Mouse (Mus musculus): ENCODE measurements around the gene Tbcel.
A peak's percentile ranks its signal among the peaks of the same experiment; 100 is the strongest.

Gene Tbcel

GRCm38 (mm10) chr9:42488071-42488470 lies 19.5 kb downstream of the Tbcel start:
- DNase-seq (ENCODE audit: extremely low read depth, insufficient read length, low spot score), result no peak

DNA sequence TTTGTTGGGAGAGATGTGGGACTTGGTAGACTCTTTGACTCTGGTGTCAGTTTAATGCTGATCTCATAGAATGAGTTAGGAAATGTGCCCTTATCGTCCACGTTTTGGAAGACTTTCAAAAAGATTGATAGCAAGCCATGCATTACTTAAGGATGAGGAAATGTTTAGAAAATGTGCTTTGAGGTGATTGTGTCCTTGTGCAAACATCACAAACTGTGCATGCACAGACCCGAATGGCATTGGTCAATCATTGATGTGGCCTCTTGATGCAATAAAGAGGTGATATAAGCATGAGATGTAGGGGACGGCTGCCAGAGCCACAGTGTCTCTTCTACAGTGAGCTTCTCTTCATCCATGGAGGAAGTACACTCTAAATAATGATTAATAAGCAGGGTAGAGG lies 20.7 kb downstream of the Tbcel start:
- DNase-seq (ENCODE audit: extremely low read depth, insufficient read length, low spot score), result no peak

DNA sequence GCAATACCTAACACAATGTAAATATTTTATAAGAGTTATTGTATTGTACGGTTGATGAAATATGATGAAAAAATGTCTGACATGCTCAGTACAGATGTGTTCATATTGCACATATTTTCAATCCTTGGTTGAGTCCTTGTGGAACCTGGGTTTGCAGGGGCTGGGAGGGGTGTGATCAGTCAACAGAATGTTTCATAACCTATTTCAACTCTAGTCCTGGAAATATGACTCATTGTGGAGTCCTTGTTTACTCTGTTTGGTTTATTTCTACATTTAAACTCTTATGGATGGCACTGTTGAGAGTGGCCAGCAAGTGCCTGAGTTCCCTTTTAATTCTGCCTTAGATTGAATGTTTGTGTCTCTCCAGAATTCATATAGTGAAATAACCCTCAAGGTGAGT lies 22.9 kb downstream of the Tbcel start:
- DNase-seq (ENCODE audit: extremely low read depth, insufficient read length, low spot score), result no peak

GRCm38 (mm10) chr9:42482944-42483343 lies 24.7 kb downstream of the Tbcel start:
- no peak for DNase-seq (ENCODE audit: extremely low read depth, insufficient read length, low spot score)

- DNase-seq (ENCODE audit: extremely low read depth, insufficient read length, low spot score), result no peak
These were observed 31.4 kb downstream of the Tbcel start for GRCm38 (mm10) chr9:42476166-42476565.

- no peak for DNase-seq (ENCODE audit: extremely low read depth, insufficient read length, low spot score)
These were observed 33.4 kb downstream of the Tbcel start for GRCm38 (mm10) chr9:42474244-42474643.

- DNase-seq (ENCODE audit: extremely low read depth, insufficient read length, low spot score), result peak; percentile 84
These were observed 35.5 kb downstream of the Tbcel start for GRCm38 (mm10) chr9:42471921-42472747.

- DNase-seq (ENCODE audit: extremely low read depth, insufficient read length, low spot score), result peak; percentile 29
These were observed 36.4 kb downstream of the Tbcel start for GRCm38 (mm10) chr9:42471214-42471613.

DNA sequence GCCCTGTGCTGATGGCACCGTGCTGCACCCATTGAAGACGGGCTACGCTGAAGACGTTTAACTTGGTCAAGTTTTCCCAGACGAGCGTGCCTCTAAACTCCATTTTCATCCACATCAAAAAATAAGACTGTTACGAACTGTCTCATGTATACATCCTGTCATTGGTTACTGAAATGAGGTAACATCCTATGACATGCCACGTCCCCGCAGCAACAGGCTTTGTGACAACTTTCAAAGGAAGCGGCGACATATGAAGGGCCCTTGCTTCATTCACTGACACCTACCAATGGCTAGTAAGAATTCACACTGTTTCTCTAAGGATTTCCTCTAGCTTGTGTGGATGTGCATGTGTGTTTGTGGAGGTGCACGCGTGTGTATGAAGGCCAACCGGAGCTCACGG lies 38.3 kb downstream of the Tbcel start:
- DNase-seq (ENCODE audit: extremely low read depth, insufficient read length, low spot score), result no peak

DNA sequence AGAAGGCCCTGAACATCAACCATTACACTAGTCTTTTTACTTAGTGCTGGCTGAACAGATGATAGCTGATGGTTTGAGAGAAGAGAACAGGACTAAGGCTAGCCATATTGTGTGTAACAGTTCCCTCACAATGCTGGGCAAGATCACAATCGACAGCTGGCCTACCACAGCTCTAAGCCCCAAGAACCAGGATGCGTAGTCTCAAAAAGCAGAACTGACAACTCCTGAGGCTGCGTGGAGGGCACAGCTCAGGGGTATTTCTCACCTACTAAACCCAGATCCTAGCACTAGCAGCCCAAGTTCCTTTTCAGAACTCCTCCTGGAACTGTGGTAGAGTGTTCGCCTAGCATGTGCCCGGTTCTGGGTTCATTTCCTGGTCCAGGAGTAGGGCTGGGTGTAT lies 39.2 kb downstream of the Tbcel start:
- no peak for DNase-seq (ENCODE audit: extremely low read depth, insufficient read length, low spot score)

GRCm38 (mm10) chr9:42467116-42467815 lies 40.3 kb downstream of the Tbcel start:
- no peak for DNase-seq (ENCODE audit: extremely low read depth, insufficient read length, low spot score)

GRCm38 (mm10) chr9:42465661-42466091 lies 41.9 kb downstream of the Tbcel start:
- no peak for DNase-seq (ENCODE audit: extremely low read depth, insufficient read length, low spot score)

GRCm38 (mm10) chr9:42464181-42464580 lies 43.4 kb downstream of the Tbcel start:
- DNase-seq (ENCODE audit: extremely low read depth, insufficient read length, low spot score), result no peak

DNA sequence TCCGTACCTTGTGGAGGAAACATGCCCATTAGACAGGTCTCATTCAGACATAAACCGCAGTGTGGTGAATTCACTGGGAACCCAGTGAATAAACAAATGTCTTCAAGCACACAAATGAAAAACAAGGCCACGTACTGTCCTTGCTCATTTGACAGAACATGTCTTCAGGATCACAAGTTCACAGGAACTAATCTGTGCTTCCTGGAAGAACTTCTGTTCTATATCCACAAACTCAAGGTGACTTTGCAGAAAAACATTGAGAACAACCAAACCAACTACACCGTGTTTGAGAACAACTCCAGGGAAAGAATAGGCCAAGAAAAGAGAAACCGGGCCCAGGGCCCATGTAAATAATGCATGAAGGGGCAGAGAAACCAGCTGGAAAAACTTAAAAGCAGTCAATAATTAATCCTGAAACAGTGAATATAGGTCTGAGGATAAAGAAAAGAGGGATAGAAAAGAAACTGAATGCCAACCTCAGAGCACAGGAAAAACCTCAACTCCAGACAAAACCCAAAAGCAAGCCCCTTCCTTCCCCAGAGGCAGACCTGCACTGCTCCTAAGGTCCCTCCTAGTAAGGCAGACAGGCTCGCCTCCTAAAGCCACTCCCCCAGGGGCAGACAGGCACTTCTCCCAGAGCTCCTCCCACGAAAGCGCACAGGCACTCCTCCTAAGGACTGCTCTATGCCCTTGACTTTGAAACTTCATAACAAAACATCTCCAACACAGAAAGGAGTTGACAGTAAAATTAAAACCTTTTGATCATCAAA lies 44.2 kb downstream of the Tbcel start:
- DNase-seq (ENCODE audit: extremely low read depth, insufficient read length, low spot score), result peak; percentile 56

- DNase-seq (ENCODE audit: extremely low read depth, insufficient read length, low spot score), result no peak
These were observed 44.9 kb downstream of the Tbcel start for GRCm38 (mm10) chr9:42462585-42463219.

- peak; percentile 22 for DNase-seq (ENCODE audit: extremely low read depth, insufficient read length, low spot score)
These were observed 46.1 kb downstream of the Tbcel start for GRCm38 (mm10) chr9:42461390-42462108.

DNA sequence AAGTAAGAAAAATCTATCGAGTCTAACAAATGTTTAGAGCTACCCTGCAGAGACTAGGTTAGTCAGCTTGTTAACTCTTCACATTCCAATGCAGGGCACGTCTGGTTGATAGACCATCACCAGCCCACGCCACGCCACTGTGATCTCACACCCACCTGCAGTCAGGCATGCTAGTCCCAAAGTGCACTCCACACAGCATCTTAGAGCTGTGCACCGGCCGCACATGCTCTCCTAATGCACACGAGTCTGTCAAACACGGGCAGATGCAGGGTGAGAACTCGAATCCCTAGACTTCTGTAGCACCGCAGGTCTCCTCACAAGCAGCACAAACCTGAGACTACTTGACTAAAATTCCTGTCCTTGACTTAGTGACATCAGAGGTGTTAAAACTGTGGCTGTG lies 47.3 kb downstream of the Tbcel start:
- DNase-seq (ENCODE audit: extremely low read depth, insufficient read length, low spot score), result no peak

GRCm38 (mm10) chr9:42459736-42460135 lies 47.9 kb downstream of the Tbcel start:
- no peak for DNase-seq (ENCODE audit: extremely low read depth, insufficient read length, low spot score)

DNA sequence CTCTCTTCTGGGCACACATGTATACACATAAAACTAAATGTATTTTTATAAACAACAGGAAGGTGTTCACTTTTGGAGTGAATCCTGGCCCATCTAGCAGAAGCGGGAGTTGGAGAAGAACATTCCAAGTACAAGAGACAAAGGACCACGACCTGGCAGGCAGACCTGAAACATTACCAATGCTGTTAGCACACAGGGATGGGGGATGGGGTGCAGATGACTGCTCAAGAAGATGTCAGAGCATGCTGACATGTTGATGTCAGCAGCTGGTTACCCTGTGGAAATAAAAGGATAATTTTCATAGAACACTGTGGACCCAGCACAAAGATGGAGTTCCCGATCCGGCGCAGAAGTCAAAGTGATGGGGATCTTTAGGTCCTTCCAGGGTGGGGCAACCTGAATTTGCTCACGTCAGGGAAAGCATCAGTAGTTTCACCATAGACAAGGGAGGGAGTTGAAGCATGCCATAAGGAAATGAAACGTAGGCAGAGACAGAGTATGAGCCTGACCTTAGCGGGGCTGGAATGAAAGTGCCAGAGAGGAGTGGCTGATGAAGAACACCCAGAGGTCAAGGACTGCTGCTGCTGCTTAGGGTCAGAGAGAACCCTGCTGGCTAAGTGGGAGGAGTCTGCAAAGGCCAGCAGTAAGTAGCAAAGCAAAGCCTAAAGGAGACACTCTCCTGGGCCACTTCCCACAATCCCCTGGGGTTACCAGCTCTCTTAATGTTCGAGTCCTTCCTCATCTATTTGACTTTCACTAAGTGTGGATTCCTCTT lies 48.7 kb downstream of the Tbcel start:
- no peak for DNase-seq (ENCODE audit: extremely low read depth, insufficient read length, low spot score)
